Mouse (Mus musculus) heart, postnatal 10 days (tissue): Measurements from ENCODE around the gene Cited4. TPM values are rescaled to one million over a fixed set of nuclear protein-coding genes. Genes with fewer than 3 reads are reported as not detected.

Experiments used
- DNase-seq, 2 experiments: peaks; one replicate each; pipeline ENCODE4 v3.0.0; 2021
- intact Hi-C: fragments of 180-260 bp; cut with DNase I; formaldehyde crosslinking; loops from one replicate; pipeline ENCODE4 v1.15.1; 2025
- total RNA-seq, 2 experiments: library from RNA; stranded (reverse); gene quantifications; 2 replicates each; pipeline ENCODE4 v1.2.3; 2021

Cited4 gene
- total RNA-seq, 2 experiments from 2014 or later: 76.0 to 81.5 TPM

DNA sequence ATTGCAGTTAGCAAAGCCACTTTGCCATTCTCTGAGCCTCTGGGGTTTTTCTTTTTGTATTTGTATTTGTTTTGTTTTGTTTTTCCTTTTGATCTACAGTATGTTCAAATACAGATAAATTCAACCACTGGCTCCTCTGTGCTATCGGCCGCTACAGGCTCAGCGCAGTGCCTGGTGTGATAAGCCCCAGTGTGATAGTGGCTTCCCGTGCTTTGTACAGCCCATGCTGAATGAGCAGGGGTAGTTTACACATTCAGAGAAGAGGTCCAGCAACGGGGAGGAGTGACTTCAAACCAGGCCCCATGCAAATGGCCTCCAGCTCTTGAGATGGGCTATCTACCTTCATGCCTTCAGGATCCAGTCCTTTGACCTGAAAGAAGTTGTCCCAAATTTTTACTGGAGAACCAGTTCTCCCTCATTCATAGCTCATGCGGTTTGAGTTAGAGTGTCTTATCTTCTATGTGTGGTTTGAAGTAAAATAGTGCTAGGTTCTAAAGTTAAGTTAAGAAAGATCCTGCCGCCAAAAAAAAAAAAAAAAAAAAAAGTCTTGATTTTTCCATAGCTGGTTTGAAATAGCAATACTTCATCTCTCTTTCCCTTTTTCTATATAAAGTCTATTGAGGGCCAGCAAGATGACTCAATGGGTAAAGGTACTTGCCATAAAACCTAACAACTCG is 8.5 kb downstream of the Cited4 start:
- intact Hi-C loops: no loop called here
- DNase-seq: no peak

- DNase-seq: no peak
- intact Hi-C loops: no loop called here
These were observed 9.3 kb downstream of the Cited4 start for GRCm38 (mm10) chr4:120675640-120676039.

DNA sequence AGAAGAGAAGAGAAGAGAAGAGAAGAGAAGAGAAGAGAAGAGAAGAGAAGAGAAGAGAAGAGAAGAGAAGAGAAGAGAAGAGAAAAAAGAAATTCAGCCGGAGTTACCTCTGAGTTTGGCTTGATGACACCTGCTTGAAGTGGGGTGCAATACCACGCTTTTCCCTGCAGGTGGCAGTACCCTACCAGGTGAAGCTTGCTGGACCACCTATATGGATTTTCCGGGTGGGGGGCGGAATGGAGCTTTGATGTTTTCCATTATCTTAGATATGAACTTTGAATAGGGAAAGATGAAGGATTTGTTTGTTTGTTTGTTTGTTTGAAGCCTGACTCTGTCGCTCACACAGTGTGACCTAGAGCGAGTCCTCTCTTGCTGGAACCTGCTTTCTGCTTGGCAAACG is 14.6 kb downstream of the Cited4 start:
- intact Hi-C loops: loop anchor here (1.0 to 5.0 kb wide), 3 partner anchors 66 to 299 kb away; partner anchors contain the start of gene Kcnq4
- peak; percentile 41 to 60 for DNase-seq

GRCm38 (mm10) chr4:120682168-120682567 is 15.8 kb downstream of the Cited4 start:
- peak; percentile 54 to 74 for DNase-seq
- intact Hi-C loops: loop anchor here (1.0 to 5.0 kb wide), 3 partner anchors 65 to 300 kb away; partner anchors contain the start of gene Kcnq4

- no peak for DNase-seq
- intact Hi-C loops: loop anchor here (5.0 kb wide), 2 partner anchors 64 to 301 kb away; partner anchors contain the start of gene Kcnq4
These were observed 17.1 kb downstream of the Cited4 start for GRCm38 (mm10) chr4:120683278-120683997.

DNA sequence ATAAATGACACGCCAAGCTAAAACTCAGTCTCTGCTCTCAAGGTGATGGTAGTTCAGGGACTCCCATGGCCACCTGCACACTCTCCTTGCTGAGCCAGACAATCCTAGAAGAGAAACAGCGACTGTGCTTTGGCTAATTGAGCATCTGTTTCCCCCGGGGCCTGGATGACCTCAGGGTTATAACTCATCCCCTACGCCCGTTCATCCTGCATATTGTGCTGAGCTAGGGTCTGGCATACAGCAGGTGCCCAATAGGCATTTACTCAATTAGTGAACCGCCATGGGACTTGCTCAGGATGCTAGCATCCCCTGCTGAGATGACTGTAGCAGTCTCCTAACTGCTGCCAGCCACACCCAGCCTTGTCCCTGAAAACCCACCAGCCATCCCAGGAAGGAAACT is 20.9 kb downstream of the Cited4 start:
- intact Hi-C loops: no loop called here
- no peak for DNase-seq

DNA sequence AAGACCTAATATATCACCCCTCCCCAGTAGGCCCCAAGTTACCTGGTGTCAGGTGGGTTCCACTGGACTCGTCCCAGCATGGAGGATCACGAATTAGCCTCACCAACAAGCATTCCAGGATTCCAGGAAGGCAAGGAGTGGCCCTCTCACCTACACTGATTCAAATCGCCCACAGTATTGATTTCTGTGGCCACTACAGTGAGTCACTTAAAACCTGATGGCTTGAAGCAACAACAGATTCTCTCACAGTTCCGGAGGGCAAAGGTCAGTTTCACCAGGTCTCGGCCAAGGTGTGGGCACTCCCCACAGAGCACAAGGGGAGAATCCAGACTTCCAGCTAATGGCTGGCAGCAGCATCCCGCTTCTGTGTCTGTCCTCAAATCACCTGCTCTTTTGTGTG is 22.9 kb downstream of the Cited4 start:
- intact Hi-C loops: no loop called here
- no peak for DNase-seq

DNA sequence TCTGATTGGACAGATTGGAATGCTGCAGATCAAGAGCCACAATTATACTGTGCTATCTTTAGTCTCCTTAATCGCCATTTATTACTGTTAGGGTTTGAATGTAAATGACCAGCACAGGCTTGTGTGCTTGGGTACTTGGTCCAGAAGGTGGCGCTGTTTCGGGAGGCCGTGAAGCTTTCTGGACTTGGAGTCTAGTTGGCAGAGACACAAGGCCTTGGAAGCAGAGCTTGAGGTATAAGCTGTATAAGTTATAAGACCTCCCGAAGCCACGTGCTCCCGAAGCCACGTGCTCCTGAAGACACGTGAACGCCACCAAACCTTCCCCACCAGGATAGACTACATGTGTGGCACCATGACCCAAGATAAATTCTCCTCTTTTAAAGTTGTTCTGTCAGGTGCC is 26.3 kb downstream of the Cited4 start:
- DNase-seq: peak; percentile 57 to 78
- intact Hi-C loops: no loop called here

GRCm38 (mm10) chr4:120697353-120697752 is 31.0 kb downstream of the Cited4 start:
- intact Hi-C loops: no loop called here

DNA sequence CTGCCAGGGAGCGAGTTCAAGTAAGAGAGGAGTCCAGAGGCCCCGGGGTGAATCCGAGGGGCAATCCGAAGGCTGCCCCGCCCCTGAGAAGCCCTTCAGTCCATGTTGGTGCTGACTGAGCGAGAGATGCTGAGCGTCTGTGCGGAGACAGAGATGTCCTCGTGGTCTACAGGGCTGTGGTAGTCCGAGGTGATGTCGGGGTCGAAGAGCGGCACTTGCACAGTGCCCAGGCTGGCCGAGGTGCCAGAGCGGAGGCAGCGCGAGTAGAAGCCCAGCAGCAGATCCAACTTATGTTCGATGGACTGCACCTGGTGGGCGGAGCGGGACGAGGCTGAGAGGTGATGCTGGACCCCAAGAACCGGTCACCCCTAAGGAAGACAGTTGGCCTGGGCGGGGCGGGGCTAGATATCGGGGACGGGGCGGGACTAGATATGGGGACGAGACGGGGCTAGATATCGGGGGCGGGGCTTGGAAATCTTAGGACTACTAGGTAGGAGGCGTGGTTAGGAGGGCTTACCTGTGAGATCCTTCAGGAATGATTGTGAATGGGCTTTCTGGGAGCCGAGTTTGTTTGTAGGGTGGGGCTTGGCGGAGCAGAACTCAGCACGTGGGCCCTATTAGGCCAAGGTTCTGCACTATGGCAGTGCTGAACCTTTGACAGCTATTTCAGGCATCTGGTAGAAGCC is 31.6 kb downstream of the Cited4 start:
- no peak for DNase-seq
- intact Hi-C loops: no loop called here

More at GRCm38 (mm10) chr4:120697353-120697752, 31.0 kb downstream of the Cited4 start:
- no peak for DNase-seq

DNA sequence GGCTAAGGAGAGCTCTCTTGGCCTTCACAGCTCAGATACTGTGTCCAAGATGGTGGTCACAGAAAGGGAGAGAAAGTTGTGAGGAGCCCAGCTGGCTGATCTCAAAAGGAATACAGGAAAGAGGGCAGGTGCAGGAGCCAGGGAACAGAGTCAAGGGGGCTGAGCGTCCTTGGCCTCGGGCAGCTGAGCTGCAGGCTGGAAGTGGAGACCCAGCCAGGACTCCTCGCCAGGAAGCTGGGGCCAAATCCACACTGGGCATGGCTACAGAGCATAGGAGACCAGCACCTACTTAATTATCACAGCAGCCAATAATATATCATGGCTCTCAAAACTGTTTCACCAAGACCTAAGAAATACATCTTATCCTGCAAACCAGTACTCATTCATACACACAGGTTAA is 34.8 kb downstream of the Cited4 start:
- intact Hi-C loops: no loop called here
- peak in 1 of 2 experiments; percentile 14 for DNase-seq

DNA sequence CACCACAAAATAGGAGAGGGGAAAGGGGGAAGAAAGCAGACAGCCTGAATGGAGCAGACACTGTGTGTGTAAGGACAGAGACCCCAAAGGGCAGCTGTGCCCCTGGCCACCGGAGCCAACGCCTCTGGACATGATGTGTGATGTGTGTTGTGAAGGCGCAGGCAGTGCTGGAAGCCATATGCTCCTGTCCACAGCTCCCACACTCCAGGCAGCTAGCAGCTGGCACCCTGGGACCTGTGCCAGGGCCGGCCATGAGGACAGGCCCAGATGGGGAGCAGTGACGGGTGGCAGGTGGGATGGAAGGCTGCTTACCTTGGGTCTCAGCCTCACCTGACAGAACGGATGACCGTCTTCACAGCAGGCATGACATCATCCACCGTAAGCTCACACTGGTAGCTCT is 35.7 kb downstream of the Cited4 start:
- intact Hi-C loops: no loop called here
- DNase-seq: peak; percentile 24

- DNase-seq: no peak
- intact Hi-C loops: no loop called here
These were observed 36.1 kb downstream of the Cited4 start for GRCm38 (mm10) chr4:120702511-120702910.

DNA sequence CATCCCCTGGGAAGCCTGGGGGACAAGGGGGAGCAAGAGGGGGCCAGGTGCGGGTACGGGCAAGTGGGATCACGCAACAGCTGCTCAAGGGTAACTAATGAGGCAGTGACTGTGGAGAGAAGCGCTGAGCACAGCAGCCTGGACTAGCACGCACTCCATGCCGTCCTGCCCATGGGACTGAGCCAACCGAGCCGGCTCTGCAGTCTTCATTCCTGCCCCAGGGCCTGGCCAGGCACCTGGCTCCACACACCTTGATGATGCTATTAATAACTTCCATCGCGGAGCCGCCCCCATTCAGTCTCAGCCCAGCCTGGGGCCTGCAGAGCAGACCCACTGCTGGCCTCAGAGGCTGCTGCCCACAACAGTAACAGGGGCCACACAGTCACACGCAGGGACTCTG is 45.9 kb downstream of the Cited4 start:
- intact Hi-C loops: no loop called here
- DNase-seq: no peak

DNA sequence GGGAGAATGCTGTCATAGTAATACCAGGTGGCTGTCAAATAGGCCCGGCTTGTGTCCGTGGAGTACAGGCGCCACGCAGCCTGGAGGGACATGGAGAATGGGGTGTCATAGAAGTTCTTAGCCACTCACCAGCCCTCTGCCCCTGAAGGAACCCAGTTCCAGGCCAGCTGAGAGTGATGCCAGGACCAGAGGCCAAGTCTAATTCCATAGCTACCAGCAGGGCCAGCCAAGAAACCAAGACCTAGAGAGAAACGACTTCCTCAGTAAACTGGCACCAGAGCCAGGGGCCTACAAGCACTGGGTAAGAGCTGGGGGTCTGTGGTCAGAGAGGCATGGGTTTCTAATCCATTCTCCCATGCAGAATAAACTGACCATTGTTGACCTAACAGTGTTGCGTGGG is 46.6 kb downstream of the Cited4 start:
- no peak for DNase-seq

DNA sequence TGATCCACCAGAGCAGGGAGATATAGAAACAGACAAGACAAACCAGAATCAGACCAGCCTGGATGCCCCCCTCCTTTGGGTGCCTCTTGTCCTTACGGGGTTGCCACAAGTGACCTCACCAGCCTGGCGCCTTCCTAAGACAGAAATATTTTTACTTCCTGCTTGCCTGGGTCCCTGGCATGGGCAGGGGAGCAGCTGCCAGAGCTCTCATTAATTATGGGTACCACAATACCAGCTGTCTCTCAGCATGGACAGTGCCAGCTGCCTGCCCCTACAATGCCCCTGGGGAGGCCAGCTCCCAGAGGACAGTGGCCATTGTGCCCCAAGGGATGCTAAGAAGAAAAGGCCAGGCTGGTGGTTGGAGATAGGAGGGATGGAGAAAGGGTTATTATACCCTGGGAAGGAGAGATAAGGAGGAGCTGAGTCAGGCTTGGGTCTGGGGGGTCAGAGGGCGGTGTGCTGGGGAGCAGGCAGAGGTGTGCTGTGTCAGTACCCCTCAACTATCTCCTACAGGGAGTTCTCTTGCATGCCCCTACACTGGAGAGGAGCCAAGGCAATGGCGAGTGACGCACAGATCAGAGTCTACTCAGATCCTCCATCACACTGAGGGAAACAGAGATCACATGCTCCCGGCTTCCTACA is 47.6 kb downstream of the Cited4 start:
- intact Hi-C loops: no loop called here
- no peak for DNase-seq

More for the DNA sequence above, 46.6 kb downstream of the Cited4 start:
- intact Hi-C loops: no loop called here

DNA sequence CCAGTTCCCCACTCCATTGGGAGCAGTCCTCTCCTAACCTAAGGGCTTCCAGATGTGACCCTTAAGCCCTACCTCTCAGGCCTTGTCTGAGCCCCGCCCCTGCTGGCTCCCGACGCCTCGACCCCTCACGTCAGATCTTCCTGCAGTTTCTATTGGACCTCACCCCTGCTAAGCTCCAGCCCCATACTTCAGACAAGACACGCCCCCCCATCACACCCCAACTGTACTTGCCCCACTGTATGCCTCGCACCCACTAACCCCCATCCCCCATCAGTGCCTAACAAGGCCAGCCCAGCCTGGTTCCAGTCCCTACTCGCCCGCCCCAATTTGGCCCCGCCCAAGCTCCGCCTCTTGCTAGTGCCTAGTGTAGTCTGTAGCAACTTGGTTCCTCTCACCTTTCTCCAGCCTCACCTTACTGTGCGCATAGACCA is 49.8 kb downstream of the Cited4 start:
- intact Hi-C loops: no loop called here
- peak; percentile 36 to 46 for DNase-seq

- intact Hi-C loops: no loop called here
- DNase-seq: no peak
These were observed 50.4 kb downstream of the Cited4 start for GRCm38 (mm10) chr4:120716765-120717164.
